Mouse (Mus musculus) embryonic fibroblast, embryonic 13.5 days (primary cell): ENCODE data around the gene 1810024B03Rik. TPM values are rescaled to one million over a fixed set of nuclear protein-coding genes. Genes with fewer than 3 reads are reported as not detected.

ENCODE experiments used
- H3K27ac ChIP-seq: 2 replicates; pipeline ENCODE4 v1.5.1; 2012; ENCODE audit warnings: low read length, control low read depth, inconsistent platforms; ENCODE audit not compliant: insufficient read depth
- H3K4me1 ChIP-seq: 2 replicates; pipeline ENCODE4 v1.6.1; 2011; ENCODE audit warnings: low read length; ENCODE audit not compliant: control insufficient read depth, insufficient read depth
- H3K4me3 ChIP-seq: 2 replicates; pipeline ENCODE4 v1.5.1; 2011; ENCODE audit warnings: mild to moderate bottlenecking, control low read depth, low read length; ENCODE audit not compliant: insufficient read depth
- CTCF ChIP-seq: IDR thresholded peaks from 2 replicates; pipeline ENCODE4 v1.5.1; 2011; ENCODE audit warnings: mild to moderate bottlenecking, control low read depth, low read length, moderate library complexity, borderline replicate concordance; ENCODE audit not compliant: insufficient read depth
- POLR2A ChIP-seq: IDR thresholded peaks from 2 replicates; pipeline ENCODE4 v1.6.1; 2011; ENCODE audit warnings: low read depth, mild to moderate bottlenecking, control low read depth, low read length, moderate library complexity
- polyA plus RNA-seq: library from polyadenylated mRNA; stranded (reverse); fragments of >200 nt; gene quantifications from 2 replicates; pipeline ENCODE4 v1.2.4, GENCODE M21; 2011; ENCODE audit warnings: low read depth; ENCODE audit not compliant: missing spikeins, insufficient read length

The 1810024B03Rik gene
- polyA plus RNA-seq, 1 experiment, result 1.5 TPM

DNA sequence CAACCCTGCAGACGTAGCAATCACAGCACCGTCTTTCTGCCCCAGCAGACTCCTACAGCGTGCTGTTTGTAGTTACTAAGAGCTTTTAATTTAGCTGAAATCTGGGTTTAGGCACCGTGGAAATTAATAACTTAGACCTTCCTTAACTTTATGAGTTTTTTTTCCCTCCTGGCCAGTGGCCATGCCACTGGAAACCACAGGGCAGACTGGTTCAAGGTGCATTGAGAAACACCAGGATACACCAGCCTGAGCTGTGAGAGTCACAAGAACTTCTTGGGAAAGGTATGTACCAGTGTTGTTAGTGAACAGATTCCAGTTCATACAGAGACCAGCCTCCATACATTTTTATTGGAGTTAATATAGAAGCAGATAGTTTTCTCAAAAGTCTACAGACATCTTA, 69.6 kb downstream of the 1810024B03Rik start:
- Histone ChIP-seq H3K4me1 (0 out of 2 replicates have a peak, but pooled peaks cover 2% of the 10 kb centered on the region), H3K27ac (no peak overlapping the region), H3K4me3 (no peak overlapping the region)
- TF ChIP-seq CTCF (no peak), POLR2A (no peak)

DNA sequence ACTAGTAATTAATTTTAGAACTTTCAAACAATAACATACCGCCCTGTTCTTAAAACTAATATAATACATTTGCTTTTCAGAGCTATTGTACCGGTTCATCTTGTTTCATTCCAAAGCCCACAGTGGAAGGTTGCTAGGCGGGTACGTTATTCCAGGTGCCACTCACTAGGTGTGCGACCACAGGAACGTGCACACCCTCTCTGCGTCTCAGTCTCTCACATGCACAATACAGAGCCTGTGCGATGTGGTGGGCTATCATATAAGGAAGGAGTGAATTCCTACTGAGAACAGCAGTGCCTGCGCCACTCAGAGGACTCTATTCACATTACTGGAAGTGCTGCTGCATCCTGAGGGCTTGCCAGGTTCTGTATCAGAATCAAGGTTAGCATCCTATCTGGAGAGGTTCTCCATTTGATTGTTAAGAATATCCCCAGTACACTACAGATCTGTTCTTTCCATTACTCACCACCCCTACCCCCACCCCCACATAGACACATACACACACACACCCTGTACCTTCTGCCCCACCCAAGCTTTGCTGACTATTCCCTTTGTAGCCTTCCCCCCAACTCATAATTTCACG, 70.2 kb downstream of the 1810024B03Rik start:
- Histone ChIP-seq H3K4me1 (0 out of 2 replicates have a peak, but pooled peaks cover 2% of the 10 kb centered on the region), H3K4me3 (no peak overlapping the region), H3K27ac (no peak overlapping the region)
- TF ChIP-seq CTCF (no peak), POLR2A (no peak)

- Histone ChIP-seq H3K27ac (peak overlapping the region; percentile 7), H3K4me1 (no peaks in the 10 kb centered on the region)
- TF ChIP-seq POLR2A (no peak), CTCF (no peak)
These were observed 71.1 kb downstream of the 1810024B03Rik start for GRCm38 (mm10) chr2:127136979-127137378.

More at GRCm38 (mm10) chr2:127136979-127137378, 71.1 kb downstream of the 1810024B03Rik start:
- H3K4me3 ChIP-seq, result no peak overlapping the region

Other genes starting within 250 kb of the 1810024B03Rik start
- gene Ap4e1, start 199.6 kb downstream of the 1810024B03Rik start, polyA plus RNA-seq, result 16.0 and 16.9 TPM in 2 replicates
- 26.6 and 27.7 TPM in 2 replicates for gene Blvra, start 137.6 kb downstream of the 1810024B03Rik start, polyA plus RNA-seq
- 25.7 and 38.2 TPM in 2 replicates for gene Ncaph, start 74.3 kb downstream of the 1810024B03Rik start, polyA plus RNA-seq
- gene Itpripl1, start 64.8 kb downstream of the 1810024B03Rik start, polyA plus RNA-seq, result 9.7 and 11.0 TPM in 2 replicates
- gene Snrnp200, start 106 bp upstream of the 1810024B03Rik start, polyA plus RNA-seq, result 62.4 and 63.6 TPM in 2 replicates
- 23.1 and 28.8 TPM in 2 replicates for gene Ciao1, start 39.5 kb upstream of the 1810024B03Rik start, polyA plus RNA-seq
- 59.2 and 61.2 TPM in 2 replicates for gene Tmem127, start 39.6 kb upstream of the 1810024B03Rik start, polyA plus RNA-seq
- gene Stard7, start 61.9 kb upstream of the 1810024B03Rik start, polyA plus RNA-seq, result 36.3 and 44.7 TPM in 2 replicates
- gene Dusp2, start 127.9 kb upstream of the 1810024B03Rik start, polyA plus RNA-seq, result not detected in 2 replicates
- not detected in 2 replicates for gene Astl, start 130.4 kb upstream of the 1810024B03Rik start, polyA plus RNA-seq
- gene Adra2b, start 154.9 kb upstream of the 1810024B03Rik start, polyA plus RNA-seq, result not detected in 2 replicates
- not detected in 2 replicates for gene Gpat2, start 216.9 kb upstream of the 1810024B03Rik start, polyA plus RNA-seq
- 5.1 and 12.3 TPM in 2 replicates for gene Fahd2a, start 236.3 kb upstream of the 1810024B03Rik start, polyA plus RNA-seq